Mouse (Mus musculus) lung, embryonic 15.5 days (tissue): ENCODE results near the gene Atxn2l. TPM values are rescaled to one million over a fixed set of nuclear protein-coding genes. Genes with fewer than 3 reads are reported as not detected.

Experiments used
- ATAC-seq: fragments of 200-750 bp; cut with Nextera tagmentation; 2 replicates; pipeline ENCODE4 v1.8.0; 2017; ENCODE audit warnings: moderate number of reproducible peaks, borderline replicate concordance; ENCODE audit not compliant: low FRiP score, low TSS enrichment; ENCODE audit errors: extremely low read depth
- H3K27ac ChIP-seq: fragments of 300-500 bp; sonication (generic); 2 replicates; pipeline ENCODE4 v1.5.1; 2015; ENCODE audit warnings: moderate library complexity, mild to moderate bottlenecking, inconsistent platforms
- H3K27me3 ChIP-seq: fragments of 300-500 bp; sonication (generic); 2 replicates; pipeline ENCODE4 v1.6.1; 2015; ENCODE audit warnings: inconsistent platforms
- H3K36me3 ChIP-seq: fragments of 300-500 bp; sonication (generic); 2 replicates; pipeline ENCODE4 v1.6.1; 2015; ENCODE audit warnings: inconsistent platforms
- H3K4me1 ChIP-seq: fragments of 300-500 bp; sonication (generic); 2 replicates; pipeline ENCODE4 v1.6.1; 2015; ENCODE audit warnings: inconsistent platforms
- H3K4me2 ChIP-seq: fragments of 300-500 bp; sonication (generic); 2 replicates; pipeline ENCODE4 v1.6.1; 2015; ENCODE audit warnings: inconsistent platforms, mild to moderate bottlenecking, moderate library complexity
- H3K4me3 ChIP-seq: fragments of 300-500 bp; sonication (generic); 2 replicates; pipeline ENCODE4 v1.5.1; 2015; ENCODE audit warnings: mild to moderate bottlenecking, inconsistent platforms
- H3K9ac ChIP-seq: fragments of 300-500 bp; sonication (generic); 2 replicates; pipeline ENCODE4 v1.6.1; 2015; ENCODE audit warnings: inconsistent platforms
- H3K9me3 ChIP-seq: fragments of 300-500 bp; sonication (generic); 2 replicates; pipeline ENCODE4 v1.6.1; 2016; ENCODE audit warnings: inconsistent platforms
- WGBS: fragments of 180-500 bp; shearing (Covaris S2); methylation state at CpG from one replicate; pipeline ENCODE4 v1.1.7; 2015; 5-methylcytosine and 5-hydroxymethylcytosine counted together
- polyA plus RNA-seq: library from polyadenylated mRNA; unstranded; fragments of >200 nt; fragmentation: Nextera tagmentation; extraction: Ambion mirVana; gene quantifications from 2 replicates; pipeline ENCODE4 v1.2.1, GENCODE M21; 2015

The Atxn2l gene
- polyA plus RNA-seq, 1 experiment from 2014 or later: 54.1 TPM

DNA sequence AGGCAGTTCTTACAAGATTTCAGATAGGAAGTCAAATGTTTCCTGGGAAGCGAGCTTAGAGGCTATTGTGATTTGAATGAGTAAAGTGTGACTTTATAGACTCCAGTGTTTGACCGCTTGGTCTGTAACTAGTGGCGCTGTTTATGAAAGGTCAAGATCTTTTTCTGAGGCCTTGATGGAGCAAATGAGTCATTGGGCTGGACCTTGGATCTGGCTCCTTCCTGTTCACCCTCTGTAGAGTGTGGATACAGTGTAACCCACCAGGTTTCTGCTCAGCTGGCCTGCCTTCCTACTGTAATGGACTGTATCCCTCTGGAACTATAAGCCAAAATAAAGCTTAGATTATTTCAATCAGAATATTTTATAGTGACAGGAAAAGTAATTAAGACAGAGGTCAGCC lies 8.1 kb upstream of the Atxn2l start:
- no peak for ATAC-seq
- Histone ChIP-seq H3K9ac (no peak overlapping the region), H3K4me2 (no peak overlapping the region), H3K36me3 (no peaks in the 10 kb centered on the region), H3K27ac (no peak overlapping the region), H3K9me3 (no peaks in the 10 kb centered on the region), H3K27me3 (no peaks in the 10 kb centered on the region), H3K4me1 (no peaks in the 10 kb centered on the region), H3K4me3 (no peak overlapping the region)
- WGBS: 70% methylated on average over 3 of the region's 3 CpGs

DNA sequence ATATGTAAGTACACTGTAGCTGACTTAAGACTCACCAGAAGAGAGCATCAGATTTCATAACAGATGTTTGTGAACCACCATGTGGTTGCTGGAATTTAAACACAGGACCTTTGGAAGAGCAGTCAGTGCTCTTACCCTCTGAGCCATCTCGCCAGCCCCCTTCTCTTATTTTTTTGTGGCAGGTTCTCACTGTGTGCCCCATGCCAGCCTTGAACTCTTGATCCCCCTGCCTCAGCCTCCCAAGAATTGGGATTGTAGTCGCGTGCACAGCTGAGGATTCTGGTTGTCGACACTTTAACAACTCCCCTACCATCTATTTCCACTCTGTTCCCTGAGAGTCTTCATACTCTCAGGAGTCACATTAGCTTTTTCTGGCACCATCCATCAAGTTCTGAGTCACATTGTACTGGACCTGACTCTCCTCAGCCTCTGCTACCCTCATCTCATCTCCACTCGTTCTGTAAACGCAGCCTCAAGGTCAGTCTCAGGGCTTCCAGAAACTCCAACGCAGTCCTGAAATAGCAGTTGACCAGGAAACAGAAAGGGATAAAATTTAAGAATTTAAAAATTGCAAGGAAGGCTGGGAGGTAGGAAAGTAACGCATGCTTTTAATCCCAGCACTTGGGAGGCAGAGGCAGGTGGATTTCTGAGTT lies 4.0 kb upstream of the Atxn2l start:
- Histone ChIP-seq H3K4me2 (no peak overlapping the region), H3K27me3 (no peaks in the 10 kb centered on the region), H3K9ac (no peak overlapping the region), H3K4me1 (no peaks in the 10 kb centered on the region), H3K27ac (no peak overlapping the region), H3K36me3 (no peaks in the 10 kb centered on the region), H3K9me3 (no peaks in the 10 kb centered on the region), H3K4me3 (no peak overlapping the region)
- no peak for ATAC-seq
- 73% methylated on average over 8 of the region's 8 CpGs for WGBS

DNA sequence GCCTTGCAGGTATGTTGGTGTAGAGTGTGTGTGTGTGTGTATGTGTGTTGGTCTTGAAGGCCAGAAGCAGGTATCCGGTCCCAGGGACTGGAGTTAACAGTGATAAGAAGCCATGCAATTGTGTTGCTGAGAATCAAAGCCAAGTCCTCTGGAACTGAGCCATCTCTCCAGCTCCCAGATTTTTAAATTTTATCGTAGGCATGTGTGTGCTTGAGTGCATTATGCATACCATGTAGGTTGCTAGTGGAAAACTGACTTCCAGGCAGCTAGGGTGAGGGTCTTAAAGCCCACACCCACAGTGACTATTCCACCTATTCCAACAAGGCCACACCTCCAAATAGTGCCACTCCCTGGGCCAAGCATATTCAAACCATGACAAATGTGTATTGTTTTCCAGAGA lies 1.7 kb upstream of the Atxn2l start:
- no peaks in the 10 kb centered on the region for H3K27me3 ChIP-seq
- H3K9ac ChIP-seq: no peak overlapping the region
- no peak overlapping the region for H3K4me2 ChIP-seq
- no peak overlapping the region for H3K4me3 ChIP-seq
- no peaks in the 10 kb centered on the region for H3K9me3 ChIP-seq
- H3K4me1 ChIP-seq: peaks cover 7% of the 10 kb centered on the region
- ATAC-seq: no peak
- no peak overlapping the region for H3K27ac ChIP-seq
- peaks cover 13% of the 10 kb centered on the region for H3K36me3 ChIP-seq
- 60% methylated on average over 2 of the region's 2 CpGs for WGBS

DNA sequence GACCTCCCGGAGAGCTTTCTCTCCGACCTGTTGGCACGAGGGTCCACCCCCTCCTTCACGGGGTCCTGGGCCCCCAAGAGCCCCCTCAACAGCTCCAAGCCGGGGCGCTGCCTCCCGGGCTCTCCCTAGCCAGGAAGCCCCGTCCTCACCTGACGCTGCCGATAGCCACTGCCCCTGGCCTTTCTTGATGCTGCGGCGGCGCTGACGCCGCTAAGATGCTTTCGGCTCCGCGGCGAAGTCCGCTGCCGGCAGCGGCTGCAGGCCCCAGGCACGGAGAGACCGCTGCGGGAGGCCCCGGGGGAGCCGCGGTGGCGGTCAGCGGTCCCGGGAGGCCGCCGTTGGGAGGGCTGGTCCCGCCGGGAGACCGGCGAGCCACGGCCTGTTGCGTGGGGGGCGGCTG lies 486 bp downstream of the Atxn2l start:
- Histone ChIP-seq H3K36me3 (peaks cover 35% of the 10 kb centered on the region), H3K9me3 (no peaks in the 10 kb centered on the region), H3K9ac (peak overlapping the region; percentile 100), H3K27me3 (no peaks in the 10 kb centered on the region), H3K4me2 (peak overlapping the region; percentile 65), H3K4me3 (peak overlapping the region; percentile 99), H3K27ac (peak overlapping the region; percentile 100), H3K4me1 (peaks cover 7% of the 10 kb centered on the region)
- under 1% methylated on average over 40 of the region's 40 CpGs for WGBS
- no peak for ATAC-seq

DNA sequence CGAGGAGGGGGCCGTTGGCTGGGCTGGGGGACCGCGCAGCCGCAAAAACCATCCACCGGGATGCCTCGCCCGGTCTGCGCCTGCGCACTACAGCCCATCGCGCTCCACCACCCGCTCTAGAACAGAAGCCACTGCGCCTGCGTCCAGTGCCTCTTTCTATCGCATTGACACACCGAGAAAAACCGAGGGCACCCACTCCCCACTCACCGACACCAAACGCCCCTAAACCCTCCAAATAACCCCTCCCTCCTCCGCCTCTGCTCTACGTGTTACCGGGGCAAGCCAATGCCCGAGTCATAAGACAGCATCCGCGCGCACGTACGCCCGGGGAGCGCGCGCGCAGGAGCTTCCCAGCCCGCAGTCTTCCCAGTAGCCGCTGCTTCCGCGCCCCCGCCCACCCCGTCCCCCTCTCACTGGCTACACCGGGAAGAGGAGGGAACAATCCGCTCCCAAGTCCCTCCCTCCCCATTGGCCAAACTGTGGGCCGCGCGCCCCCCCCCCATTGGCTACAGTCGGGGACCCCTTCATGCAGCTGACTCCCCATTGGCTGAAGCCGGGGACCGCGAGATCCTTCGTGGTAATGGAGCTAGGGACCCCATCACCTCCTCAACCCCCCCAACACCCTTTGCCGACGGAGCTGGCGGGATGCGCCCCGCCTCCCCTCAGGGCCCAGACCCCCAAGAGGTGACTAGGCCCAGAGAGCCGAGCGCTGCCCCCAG lies 1.1 kb downstream of the Atxn2l start:
- Histone ChIP-seq H3K9ac (peak overlapping the region; percentile 100), H3K27me3 (no peaks in the 10 kb centered on the region), H3K27ac (peak overlapping the region; percentile 100), H3K4me1 (peaks cover 7% of the 10 kb centered on the region), H3K4me3 (peak overlapping the region; percentile 99), H3K36me3 (peaks cover 40% of the 10 kb centered on the region), H3K4me2 (peak overlapping the region; percentile 65), H3K9me3 (no peaks in the 10 kb centered on the region)
- under 1% methylated on average over 54 of the region's 57 CpGs for WGBS
- ATAC-seq: peak; percentile 90

DNA sequence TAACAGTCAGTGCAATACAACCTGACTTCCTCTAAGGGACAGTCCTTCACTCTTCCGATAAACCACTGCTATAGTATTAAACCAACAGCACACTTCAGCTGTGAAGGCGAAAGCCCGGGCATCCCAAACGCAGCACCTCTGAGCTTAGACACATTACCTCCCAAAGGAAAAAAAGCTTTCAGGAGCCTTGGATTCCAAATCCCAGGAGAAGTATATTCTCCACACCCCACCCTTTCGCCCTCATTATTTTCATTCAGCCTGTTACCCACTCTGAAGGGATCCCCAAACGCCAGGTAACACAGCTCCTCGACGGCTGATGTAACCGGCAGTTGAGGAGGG lies 1.6 kb downstream of the Atxn2l start:
- Histone ChIP-seq H3K36me3 (peaks cover 46% of the 10 kb centered on the region), H3K9ac (peak overlapping the region; percentile 51), H3K4me2 (peak overlapping the region; percentile 65), H3K27ac (peak overlapping the region; percentile 100), H3K27me3 (no peaks in the 10 kb centered on the region), H3K4me1 (peaks cover 7% of the 10 kb centered on the region), H3K4me3 (peak overlapping the region; percentile 99), H3K9me3 (no peaks in the 10 kb centered on the region)
- ATAC-seq: no peak
- WGBS: 1% methylated on average over 9 of the region's 9 CpGs

DNA sequence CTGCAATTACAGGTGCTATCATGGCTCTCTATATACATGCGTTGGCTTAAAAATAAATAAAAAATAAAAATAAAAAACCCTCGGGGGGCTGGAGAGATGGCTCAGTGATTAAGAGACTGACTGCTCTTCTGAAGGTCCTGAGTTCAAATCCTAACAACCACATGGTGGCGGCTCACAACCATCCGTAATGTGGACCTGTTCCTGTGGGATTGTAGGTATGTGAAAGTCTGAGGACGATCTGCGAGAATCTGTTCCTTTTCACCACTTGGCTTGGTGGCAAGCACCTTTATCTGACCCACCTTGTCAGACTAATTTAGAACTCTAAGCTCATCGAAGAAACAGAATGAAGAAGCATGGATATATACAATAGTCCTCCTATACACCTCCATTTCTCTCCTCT lies 3.8 kb downstream of the Atxn2l start:
- peaks cover 7% of the 10 kb centered on the region for H3K4me1 ChIP-seq
- H3K9ac ChIP-seq: no peak overlapping the region
- no peak overlapping the region for H3K27ac ChIP-seq
- H3K36me3 ChIP-seq: peaks cover 68% of the 10 kb centered on the region
- no peak overlapping the region for H3K4me2 ChIP-seq
- no peaks in the 10 kb centered on the region for H3K27me3 ChIP-seq
- H3K4me3 ChIP-seq: no peak overlapping the region
- 93% methylated on average over 7 of the region's 7 CpGs for WGBS
- H3K9me3 ChIP-seq: no peaks in the 10 kb centered on the region
- no peak for ATAC-seq

DNA sequence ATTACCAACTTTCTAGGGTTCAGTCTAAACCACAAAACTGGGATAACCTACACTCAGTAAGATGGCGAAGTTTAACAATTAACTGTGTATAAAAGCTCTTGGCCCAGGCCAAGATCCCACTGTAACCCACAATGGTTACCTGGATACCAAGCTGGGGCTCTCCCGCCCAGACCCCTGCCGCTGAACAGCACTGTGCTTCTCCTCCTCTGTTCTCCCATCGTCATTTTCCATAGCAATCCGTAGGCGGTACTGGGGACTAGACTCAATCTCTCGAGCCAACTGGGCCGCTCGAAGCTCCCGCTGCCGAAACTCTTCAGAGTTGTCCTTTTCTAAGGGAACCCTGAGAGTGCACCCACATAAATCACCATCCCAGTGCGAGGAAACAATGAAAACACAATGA lies 5.3 kb downstream of the Atxn2l start:
- Histone ChIP-seq H3K4me2 (no peak overlapping the region), H3K9ac (no peak overlapping the region), H3K4me1 (peaks cover 7% of the 10 kb centered on the region), H3K36me3 (peaks cover 82% of the 10 kb centered on the region), H3K27ac (no peak overlapping the region), H3K4me3 (no peak overlapping the region), H3K9me3 (no peaks in the 10 kb centered on the region), H3K27me3 (no peaks in the 10 kb centered on the region)
- 92% methylated on average over 12 of the region's 12 CpGs for WGBS
- ATAC-seq: no peak

DNA sequence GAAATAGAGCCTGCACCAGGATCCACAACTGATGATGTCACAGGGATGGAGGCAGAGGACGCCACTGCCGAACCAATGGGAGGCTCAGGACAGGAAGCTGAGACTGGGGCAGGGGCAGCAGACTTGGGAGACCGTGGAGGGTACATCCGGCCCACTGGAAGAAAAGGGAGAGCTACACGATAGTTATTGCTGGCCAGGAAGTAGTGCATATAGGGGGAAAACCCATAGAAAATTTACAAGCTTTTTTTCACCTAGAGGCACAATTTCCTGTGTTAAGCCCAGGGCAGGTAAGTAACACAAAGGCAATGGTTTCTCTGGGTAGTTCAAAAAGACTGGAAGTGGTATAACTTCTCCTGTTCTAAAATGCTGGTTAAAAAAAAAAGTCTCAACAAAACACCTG lies 6.8 kb downstream of the Atxn2l start:
- H3K9ac ChIP-seq: no peak overlapping the region
- H3K4me2 ChIP-seq: no peak overlapping the region
- no peaks in the 10 kb centered on the region for H3K27me3 ChIP-seq
- 80% methylated on average over 5 of the region's 5 CpGs for WGBS
- H3K9me3 ChIP-seq: no peaks in the 10 kb centered on the region
- no peak for ATAC-seq
- H3K4me3 ChIP-seq: no peak overlapping the region
- peaks cover 7% of the 10 kb centered on the region for H3K4me1 ChIP-seq
- peaks cover 96% of the 10 kb centered on the region for H3K36me3 ChIP-seq
- H3K27ac ChIP-seq: no peak overlapping the region

DNA sequence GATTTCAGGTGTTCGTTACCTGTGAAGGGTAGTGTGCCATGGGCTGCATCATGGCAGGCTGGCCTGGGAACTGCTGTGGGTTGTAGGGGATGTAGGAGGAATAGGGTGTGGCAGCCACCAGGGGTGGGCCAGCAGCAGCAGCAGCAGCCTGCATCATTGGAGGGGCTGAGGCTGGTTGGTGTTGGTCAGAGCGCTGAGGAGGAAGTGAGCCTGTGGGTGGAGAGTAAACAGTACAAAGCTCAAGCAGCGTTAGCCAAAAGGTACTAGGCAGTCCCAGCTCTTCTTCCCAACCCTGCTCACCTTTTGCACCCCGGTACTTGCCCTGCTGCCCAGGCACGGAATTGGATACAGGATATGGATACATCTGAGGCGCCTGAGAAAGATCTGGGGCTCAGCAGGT lies 9.1 kb downstream of the Atxn2l start:
- Histone ChIP-seq H3K4me1 (no peaks in the 10 kb centered on the region), H3K9ac (no peak overlapping the region), H3K27ac (no peak overlapping the region), H3K4me3 (no peak overlapping the region), H3K9me3 (no peaks in the 10 kb centered on the region), H3K36me3 (peaks cover 96% of the 10 kb centered on the region), H3K27me3 (no peaks in the 10 kb centered on the region), H3K4me2 (no peak overlapping the region)
- 92% methylated on average over 6 of the region's 6 CpGs for WGBS
- ATAC-seq: no peak

DNA sequence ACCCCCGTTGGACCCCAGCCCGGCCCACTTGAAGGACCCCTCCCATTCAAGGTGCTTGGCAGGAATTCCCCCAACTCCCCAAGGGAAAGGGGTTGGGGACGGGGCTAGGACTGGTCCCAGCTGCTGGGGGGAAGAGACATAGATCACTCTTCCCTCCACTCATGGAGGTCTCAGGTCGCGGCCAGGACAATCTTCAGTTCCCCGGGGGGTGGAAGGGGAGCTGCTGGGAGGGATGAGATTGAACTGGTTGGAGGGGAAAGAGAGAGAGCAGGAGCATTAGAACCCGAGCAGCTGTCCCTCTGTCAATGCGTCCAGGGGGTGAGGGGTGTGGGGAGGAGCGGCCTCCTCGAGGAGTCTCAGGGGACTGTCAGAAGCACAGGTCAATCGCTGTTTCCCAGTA lies 11.3 kb downstream of the Atxn2l start:
- H3K9me3 ChIP-seq: no peaks in the 10 kb centered on the region
- peaks cover 9% of the 10 kb centered on the region for H3K4me1 ChIP-seq
- 54% methylated on average over 11 of the region's 11 CpGs for WGBS
- H3K27ac ChIP-seq: no peak overlapping the region
- H3K27me3 ChIP-seq: no peaks in the 10 kb centered on the region
- no peak for ATAC-seq
- H3K4me2 ChIP-seq: no peak overlapping the region
- H3K36me3 ChIP-seq: peaks cover 77% of the 10 kb centered on the region
- H3K9ac ChIP-seq: no peak overlapping the region
- no peak overlapping the region for H3K4me3 ChIP-seq

DNA sequence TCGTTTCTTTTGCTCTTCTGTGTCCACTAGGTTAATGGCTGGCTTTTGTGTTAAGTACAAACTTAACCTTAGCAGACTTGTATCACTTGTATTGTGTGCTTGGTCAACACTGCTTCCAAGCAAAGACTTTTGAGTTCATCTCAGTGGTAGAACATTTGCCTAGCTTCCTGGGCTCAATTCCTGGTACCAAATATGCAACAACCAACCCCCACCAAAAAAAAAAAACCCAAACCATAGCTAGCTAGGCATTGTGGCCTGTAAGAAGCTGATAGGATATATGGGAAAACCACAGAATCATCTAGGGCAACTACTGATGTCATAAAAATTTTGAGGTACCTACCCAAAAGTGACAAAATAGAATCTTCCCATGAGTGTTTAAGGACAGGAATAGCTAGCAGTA lies 12.2 kb downstream of the Atxn2l start:
- H3K4me1 ChIP-seq: peaks cover 9% of the 10 kb centered on the region
- peaks cover 67% of the 10 kb centered on the region for H3K36me3 ChIP-seq
- no peak overlapping the region for H3K4me3 ChIP-seq
- H3K4me2 ChIP-seq: no peak overlapping the region
- H3K27ac ChIP-seq: no peak overlapping the region
- WGBS: 65% methylated on average over 1 of the region's 1 CpGs
- ATAC-seq: no peak
- no peaks in the 10 kb centered on the region for H3K27me3 ChIP-seq
- no peak overlapping the region for H3K9ac ChIP-seq
- no peaks in the 10 kb centered on the region for H3K9me3 ChIP-seq
